Mouse (Mus musculus) neural tube, embryonic 12.5 days (tissue): Measurements from ENCODE around the gene Ddah2. TPM values are rescaled to one million over a fixed set of nuclear protein-coding genes. Genes with fewer than 3 reads are reported as not detected.

Experiments
- ATAC-seq: fragments of 200-750 bp; cut with Nextera tagmentation; 2 replicates; pipeline ENCODE4 v1.8.0; 2017; ENCODE audit warnings: low read depth, mild to moderate bottlenecking, moderate TSS enrichment, moderate library complexity; ENCODE audit not compliant: low FRiP score
- H3K27ac ChIP-seq: fragments of 300-500 bp; sonication (generic); 2 replicates; pipeline ENCODE4 v1.5.1; 2016
- H3K27me3 ChIP-seq: fragments of 300-500 bp; sonication (generic); replicated peaks from 2 replicates; pipeline ENCODE4 v1.6.1; 2016; ENCODE audit warnings: mild to moderate bottlenecking
- H3K36me3 ChIP-seq: fragments of 300-500 bp; sonication (generic); 2 replicates; pipeline ENCODE4 v1.6.1; 2016; ENCODE audit warnings: mild to moderate bottlenecking
- H3K4me1 ChIP-seq: fragments of 300-500 bp; sonication (generic); 2 replicates; pipeline ENCODE4 v1.6.1; 2016
- H3K4me2 ChIP-seq: fragments of 300-500 bp; sonication (generic); replicated peaks from 2 replicates; pipeline ENCODE4 v1.6.1; 2016; ENCODE audit warnings: mild to moderate bottlenecking
- H3K4me3 ChIP-seq: fragments of 300-500 bp; sonication (generic); 2 replicates; pipeline ENCODE4 v1.5.1; 2016
- H3K9ac ChIP-seq: fragments of 300-500 bp; sonication (generic); 2 replicates; pipeline ENCODE4 v1.6.1; 2016; ENCODE audit warnings: mild to moderate bottlenecking
- H3K9me3 ChIP-seq: fragments of 300-500 bp; sonication (generic); 2 replicates; pipeline ENCODE4 v1.6.1; 2016; ENCODE audit warnings: mild to moderate bottlenecking
- WGBS: fragments of 180-500 bp; shearing (Covaris S2); methylation state at CpG from one replicate; pipeline ENCODE4 v1.1.7; 2016; 5-methylcytosine and 5-hydroxymethylcytosine counted together
- polyA plus RNA-seq: library from polyadenylated mRNA; unstranded; fragments of >200 nt; fragmentation: Nextera tagmentation; extraction: Ambion mirVana; gene quantifications from 2 replicates; pipeline ENCODE4 v1.2.1, GENCODE M21; 2016

Gene Ddah2
- 564 and 591 TPM in 2 replicates for polyA plus RNA-seq

DNA sequence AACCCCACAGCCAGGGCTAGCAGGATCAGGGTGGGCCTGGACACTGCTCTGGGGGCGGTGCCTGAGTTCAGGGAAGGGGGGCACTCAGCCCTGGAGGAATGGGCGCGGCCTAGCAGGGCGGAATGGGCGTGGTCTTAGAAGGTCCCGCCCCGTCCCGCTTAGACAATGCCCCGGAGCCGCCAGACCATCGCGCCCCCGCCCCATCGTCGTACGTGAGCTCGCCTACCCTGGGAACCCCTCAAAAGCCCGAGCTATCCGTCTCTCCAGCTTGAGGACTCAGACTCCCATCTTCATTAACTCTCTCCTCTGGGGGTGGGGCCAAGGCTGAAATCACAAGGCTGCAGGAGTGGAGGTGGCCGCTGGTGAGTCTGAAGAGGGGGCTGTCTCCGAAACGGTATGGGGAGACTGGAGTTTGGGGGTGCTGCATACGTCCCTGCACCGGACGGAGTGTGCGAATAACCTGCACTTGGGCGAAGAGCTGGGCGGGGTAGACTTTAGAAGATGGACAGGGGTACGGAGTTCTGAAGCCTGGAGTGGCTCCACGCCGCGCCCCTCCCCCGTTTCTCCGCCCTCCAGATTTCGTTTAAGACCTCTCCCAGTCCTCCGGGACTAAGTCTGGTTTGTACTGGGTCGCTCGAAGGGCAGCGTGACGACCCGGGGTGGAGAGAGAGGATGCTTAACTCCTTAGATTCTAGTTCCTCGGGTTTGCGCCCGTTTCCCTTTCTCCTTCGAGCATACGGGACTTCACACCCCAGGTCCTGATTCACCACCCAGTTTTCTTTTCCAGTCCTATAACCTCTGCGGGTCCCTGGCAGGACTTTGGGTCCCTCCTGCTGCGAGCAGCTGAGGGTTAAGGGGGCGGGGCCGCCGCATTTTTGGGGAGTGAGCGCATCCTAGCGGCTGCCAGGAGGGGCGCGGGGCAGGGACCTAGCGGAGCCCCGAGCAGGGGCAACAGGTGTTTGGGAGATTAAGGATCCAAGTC lies at the start of gene Ddah2:
TSS of gene Ddah2 (plus strand) at position 125 of the 982 bp plus-strand sequence.
- Histone ChIP-seq H3K36me3 (peaks cover 50% of the 10 kb centered on the region), H3K4me1 (peaks cover 23% of the 10 kb centered on the region), H3K9ac (peak within 1 kb of the TSS; percentile 86), H3K27ac (peak within 1 kb of the TSS; percentile 75), H3K9me3 (no peaks in the 10 kb centered on the region), H3K4me3 (peak within 1 kb of the TSS; percentile 80), H3K27me3 (0 out of 2 replicates have a peak, but pooled peaks cover 3% of the 10 kb centered on the region), H3K4me2 (peak within 1 kb of the TSS; percentile 94)
- WGBS: under 1% methylated on average over 57 of the region's 57 CpGs
- ATAC-seq: peak; percentile 93

DNA sequence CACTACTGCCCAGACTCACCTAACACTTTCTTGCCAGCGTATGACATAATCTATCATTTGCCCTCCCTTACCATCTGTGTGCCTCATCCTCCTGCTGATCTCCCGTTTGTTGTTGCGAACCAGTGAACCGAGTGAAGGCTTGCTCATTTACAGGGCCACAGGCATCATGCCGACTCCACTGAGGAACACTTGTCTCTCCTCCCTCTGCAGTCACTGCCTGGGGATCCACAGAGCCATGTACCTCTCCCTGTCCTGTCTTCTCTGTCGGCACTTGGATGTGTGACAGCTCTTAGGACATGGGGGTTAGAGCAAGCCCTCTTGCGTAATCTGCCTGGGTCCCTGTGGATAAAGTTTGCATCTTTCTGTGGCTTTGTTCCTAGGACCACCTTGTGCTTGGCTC lies 49.2 kb upstream of the Ddah2 start:
- Histone ChIP-seq H3K4me1 (no peaks in the 10 kb centered on the region), H3K27ac (no peak overlapping the region), H3K4me2 (no peak overlapping the region), H3K4me3 (no peak overlapping the region), H3K9ac (0 out of 2 replicates have a peak overlapping the region, but pooled peaks have one; percentile 8), H3K27me3 (no peaks in the 10 kb centered on the region), H3K36me3 (peaks cover 97% of the 10 kb centered on the region), H3K9me3 (no peaks in the 10 kb centered on the region)
- ATAC-seq: no peak
- WGBS: 88% methylated on average over 7 of the region's 7 CpGs

DNA sequence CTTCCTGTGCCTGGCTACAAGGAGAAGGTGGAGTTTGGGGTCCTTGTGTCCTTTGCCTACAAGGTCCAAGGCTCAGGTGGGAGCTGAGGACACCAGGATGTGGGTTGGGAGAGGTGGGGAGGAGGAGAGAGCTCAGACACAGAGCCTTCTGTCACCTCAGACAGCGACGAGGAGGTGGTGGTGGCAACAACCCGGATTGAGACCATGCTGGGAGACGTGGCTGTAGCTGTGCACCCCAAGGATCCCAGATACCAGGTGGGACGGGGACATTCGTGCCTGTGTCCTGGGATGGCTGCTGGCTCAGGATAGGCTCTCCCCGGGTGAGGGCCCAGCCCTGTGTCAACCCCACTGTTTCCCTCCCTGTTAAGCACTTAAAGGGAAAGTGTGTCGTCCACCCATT lies 47.4 kb upstream of the Ddah2 start:
- no peak overlapping the region for H3K9ac ChIP-seq
- H3K4me3 ChIP-seq: no peak overlapping the region
- H3K27me3 ChIP-seq: no peaks in the 10 kb centered on the region
- 0 out of 2 replicates have a peak, but pooled peaks cover 3% of the 10 kb centered on the region for H3K4me1 ChIP-seq
- H3K9me3 ChIP-seq: no peaks in the 10 kb centered on the region
- no peak for ATAC-seq
- H3K4me2 ChIP-seq: no peak overlapping the region
- WGBS: 93% methylated on average over 8 of the region's 8 CpGs
- H3K36me3 ChIP-seq: peaks cover 99% of the 10 kb centered on the region
- H3K27ac ChIP-seq: no peak overlapping the region

DNA sequence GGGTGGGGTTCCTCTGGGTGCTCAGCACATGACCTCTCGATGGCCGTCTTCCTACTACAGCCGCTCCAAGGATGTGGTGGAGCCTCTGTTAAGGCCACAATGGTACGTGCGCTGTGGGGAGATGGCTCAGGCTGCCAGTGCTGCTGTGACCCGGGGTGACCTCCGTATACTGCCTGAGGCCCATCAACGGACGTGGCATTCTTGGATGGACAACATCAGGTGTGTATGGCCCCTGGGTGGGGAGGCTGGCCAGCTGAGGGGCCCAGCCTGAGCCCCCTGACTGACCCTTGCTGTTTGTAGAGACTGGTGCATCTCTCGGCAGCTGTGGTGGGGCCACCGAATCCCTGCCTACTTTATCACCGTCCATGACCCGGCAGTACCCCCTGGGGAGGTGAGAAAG lies 46.4 kb upstream of the Ddah2 start:
- Histone ChIP-seq H3K9ac (no peak overlapping the region; the same call in 1 of the 2 replicates), H3K27ac (no peak overlapping the region), H3K4me3 (no peak overlapping the region), H3K9me3 (no peaks in the 10 kb centered on the region), H3K4me1 (0 out of 2 replicates have a peak, but pooled peaks cover 4% of the 10 kb centered on the region), H3K4me2 (no peak overlapping the region), H3K36me3 (peaks cover 98% of the 10 kb centered on the region), H3K27me3 (no peaks in the 10 kb centered on the region)
- no peak for ATAC-seq
- 83% methylated on average over 13 of the region's 13 CpGs for WGBS

- H3K4me1 ChIP-seq: 0 out of 2 replicates have a peak, but pooled peaks cover 4% of the 10 kb centered on the region
- no peaks in the 10 kb centered on the region for H3K27me3 ChIP-seq
- no peak overlapping the region for H3K4me2 ChIP-seq
- WGBS: 85% methylated on average over 6 of the region's 6 CpGs
- H3K27ac ChIP-seq: no peak overlapping the region
- peaks cover 93% of the 10 kb centered on the region for H3K36me3 ChIP-seq
- no peak for ATAC-seq
- H3K4me3 ChIP-seq: no peak overlapping the region
- H3K9ac ChIP-seq: no peak overlapping the region
- no peaks in the 10 kb centered on the region for H3K9me3 ChIP-seq
Measured at GRCm38 (mm10) chr17:35013221-35013620, 45.6 kb upstream of the Ddah2 start.

GRCm38 (mm10) chr17:35015296-35015695 lies 43.5 kb upstream of the Ddah2 start:
- 0 out of 2 replicates have a peak overlapping the region, but pooled peaks have one; percentile 35 for H3K9ac ChIP-seq
- no peaks in the 10 kb centered on the region for H3K27me3 ChIP-seq
- WGBS: 94% methylated on average over 16 of the region's 16 CpGs
- peaks cover 73% of the 10 kb centered on the region for H3K36me3 ChIP-seq
- no peak overlapping the region for H3K4me3 ChIP-seq
- ATAC-seq: no peak
- 0 out of 2 replicates have a peak, but pooled peaks cover 4% of the 10 kb centered on the region for H3K4me1 ChIP-seq
- no peak overlapping the region for H3K4me2 ChIP-seq
- H3K9me3 ChIP-seq: no peaks in the 10 kb centered on the region
- H3K27ac ChIP-seq: no peak overlapping the region

GRCm38 (mm10) chr17:35016376-35016775 lies 42.5 kb upstream of the Ddah2 start, which contains the start of gene Vwa7:
Gene Vwa7 (plus strand): TSS chr17:35016579.
- peaks cover 6% of the 10 kb centered on the region for H3K4me1 ChIP-seq
- peaks cover 62% of the 10 kb centered on the region for H3K36me3 ChIP-seq
- no peaks in the 10 kb centered on the region for H3K9me3 ChIP-seq
- 75% methylated on average over 12 of the region's 12 CpGs for WGBS
- no peaks in the 10 kb centered on the region for H3K27me3 ChIP-seq
- no peak within 1 kb of the TSS for H3K4me3 ChIP-seq
- no peak within 1 kb of the TSS for H3K4me2 ChIP-seq
- H3K9ac ChIP-seq: 0 out of 2 replicates have a peak within 1 kb of the TSS, but pooled peaks have one; percentile 35
- ATAC-seq: peak; percentile 62
- H3K27ac ChIP-seq: no peak within 1 kb of the TSS

- no peak overlapping the region for H3K9ac ChIP-seq
- no peak overlapping the region for H3K4me2 ChIP-seq
- no peaks in the 10 kb centered on the region for H3K27me3 ChIP-seq
- WGBS: 84% methylated on average over 10 of the region's 10 CpGs
- no peak overlapping the region for H3K27ac ChIP-seq
- H3K36me3 ChIP-seq: peaks cover 56% of the 10 kb centered on the region
- ATAC-seq: no peak
- H3K4me3 ChIP-seq: no peak overlapping the region
- peaks cover 8% of the 10 kb centered on the region for H3K4me1 ChIP-seq
- H3K9me3 ChIP-seq: no peaks in the 10 kb centered on the region
Measured at GRCm38 (mm10) chr17:35016791-35017705, 41.8 kb upstream of the Ddah2 start.

- Histone ChIP-seq H3K4me1 (peaks cover 8% of the 10 kb centered on the region), H3K36me3 (peaks cover 50% of the 10 kb centered on the region), H3K9me3 (no peaks in the 10 kb centered on the region), H3K27me3 (no peaks in the 10 kb centered on the region), H3K4me2 (no peak overlapping the region), H3K27ac (no peak overlapping the region), H3K4me3 (no peak overlapping the region), H3K9ac (no peak overlapping the region)
- no peak for ATAC-seq
- WGBS: 70% methylated on average over 14 of the region's 14 CpGs
Measured at GRCm38 (mm10) chr17:35017706-35018030, 41.2 kb upstream of the Ddah2 start.

DNA sequence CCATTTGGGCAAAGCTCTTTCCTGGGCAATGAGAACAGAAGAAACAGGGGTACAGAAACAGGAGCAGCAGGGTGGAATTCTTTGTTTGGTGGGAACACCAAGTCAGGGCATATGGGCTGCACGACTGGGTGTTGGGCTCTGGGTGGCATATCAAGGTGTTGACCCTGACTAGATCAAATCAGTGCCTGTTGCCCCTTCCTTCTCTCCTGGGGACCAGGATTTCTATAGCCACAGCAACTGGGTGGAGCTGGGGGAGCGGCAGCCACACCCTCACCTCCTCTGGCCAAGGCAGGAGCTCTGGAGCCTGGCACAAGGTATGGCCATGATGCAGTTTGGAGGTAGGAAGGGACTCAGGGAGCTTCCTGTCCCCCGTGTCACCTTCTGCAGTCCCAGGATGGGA lies 40.7 kb upstream of the Ddah2 start:
- no peak overlapping the region for H3K4me2 ChIP-seq
- ATAC-seq: no peak
- no peak overlapping the region for H3K4me3 ChIP-seq
- no peaks in the 10 kb centered on the region for H3K27me3 ChIP-seq
- H3K27ac ChIP-seq: no peak overlapping the region
- peaks cover 8% of the 10 kb centered on the region for H3K4me1 ChIP-seq
- peaks cover 45% of the 10 kb centered on the region for H3K36me3 ChIP-seq
- no peak overlapping the region for H3K9ac ChIP-seq
- H3K9me3 ChIP-seq: no peaks in the 10 kb centered on the region
- WGBS: 84% methylated on average over 3 of the region's 3 CpGs

DNA sequence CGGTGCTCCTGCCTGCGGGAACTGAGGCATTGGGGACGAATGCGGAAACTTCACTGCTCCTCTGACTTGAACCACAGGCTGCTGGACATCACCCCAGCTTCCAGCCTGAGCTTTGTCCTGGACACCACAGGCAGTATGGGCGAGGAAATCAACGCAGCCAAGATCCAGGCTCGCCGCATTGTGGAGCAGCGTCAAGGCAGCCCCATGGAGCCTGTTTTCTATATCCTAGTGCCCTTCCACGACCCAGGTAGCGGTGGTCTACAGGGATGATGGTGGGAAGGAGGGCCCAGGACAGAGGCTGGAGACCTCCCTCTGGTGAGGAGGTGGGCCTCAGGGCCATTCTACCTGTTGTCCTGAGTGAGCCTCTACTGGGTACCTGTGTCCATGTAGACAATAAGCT lies 38.9 kb upstream of the Ddah2 start:
- Histone ChIP-seq H3K4me2 (no peak overlapping the region), H3K36me3 (peaks cover 27% of the 10 kb centered on the region), H3K27me3 (no peaks in the 10 kb centered on the region), H3K9me3 (no peaks in the 10 kb centered on the region), H3K27ac (no peak overlapping the region), H3K4me1 (peaks cover 8% of the 10 kb centered on the region), H3K4me3 (no peak overlapping the region), H3K9ac (no peak overlapping the region)
- 78% methylated on average over 11 of the region's 11 CpGs for WGBS
- no peak for ATAC-seq

- no peak overlapping the region for H3K9ac ChIP-seq
- no peak overlapping the region for H3K4me2 ChIP-seq
- H3K27ac ChIP-seq: no peak overlapping the region
- H3K36me3 ChIP-seq: peaks cover 21% of the 10 kb centered on the region
- no peak for ATAC-seq
- WGBS: 89% methylated on average over 8 of the region's 8 CpGs
- no peaks in the 10 kb centered on the region for H3K9me3 ChIP-seq
- H3K4me3 ChIP-seq: no peak overlapping the region
- H3K4me1 ChIP-seq: peaks cover 8% of the 10 kb centered on the region
- no peaks in the 10 kb centered on the region for H3K27me3 ChIP-seq
Measured at GRCm38 (mm10) chr17:35020551-35020950, 38.3 kb upstream of the Ddah2 start.
